Mouse (Mus musculus): ENCODE measurements at regions not wholly inside any gene's neighbourhood (a gene's known extent, or its start where the extent isn't known, plus 50 kb on each side); places are given as distances from the start of the nearest gene placed in this dataset.

- Histone ChIP-seq H3K4me3 (no peak overlapping the region), H3K9ac (no peak overlapping the region), H3K4me1 (peaks cover 12% of the 10 kb centered on the region), H3K27me3 (no peaks in the 10 kb centered on the region), H3K36me3 (no peaks in the 10 kb centered on the region), H3K4me2 (replicated peaks) (peak overlapping the region; percentile 34), H3K9me3 (no peaks in the 10 kb centered on the region), H3K27ac (peak overlapping the region; percentile 86)
- WGBS: 8% methylated on average over 7 of the region's 7 CpGs
- peak; percentile 87 for ATAC-seq (ENCODE audit: insufficient number of reproducible peaks, insufficient read depth, low FRiP score, low TSS enrichment)
These were observed 52.3 kb downstream of the Tnp1 start for GRCm38 (mm10) chr1:72963449-72963848.

DNA sequence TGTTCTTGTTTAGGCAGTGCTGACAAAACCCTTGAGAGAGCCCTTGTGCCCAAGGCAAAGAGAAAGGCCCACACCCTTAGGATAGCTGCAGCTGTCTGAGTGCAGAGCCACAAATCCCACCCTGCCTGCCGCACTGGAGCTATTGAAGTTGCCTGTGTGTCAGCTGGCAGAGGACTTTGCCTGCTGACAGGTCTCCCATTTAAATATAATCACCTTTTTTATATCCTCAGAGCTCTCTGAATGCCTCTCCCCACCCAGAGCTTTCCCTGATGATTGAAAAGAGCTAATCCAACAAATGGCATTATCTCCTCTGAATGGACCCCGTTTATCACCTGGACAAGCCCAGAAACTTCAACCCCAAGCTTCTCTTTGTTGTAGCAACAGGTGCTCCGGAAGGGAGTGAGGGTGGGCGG, 55.5 kb downstream of the Tnp1 start:
- no peak for ATAC-seq (ENCODE audit: insufficient number of reproducible peaks, insufficient read depth, low FRiP score, low TSS enrichment)
- 14% methylated on average over 4 of the region's 4 CpGs for WGBS
- Histone ChIP-seq H3K4me1 (peaks cover 12% of the 10 kb centered on the region), H3K27me3 (no peaks in the 10 kb centered on the region), H3K4me3 (no peak overlapping the region), H3K27ac (no peak overlapping the region), H3K9me3 (no peaks in the 10 kb centered on the region), H3K9ac (no peak overlapping the region), H3K36me3 (no peaks in the 10 kb centered on the region), H3K4me2 (replicated peaks) (no peak overlapping the region)

- WGBS: 78% methylated on average over 2 of the region's 2 CpGs
- no peaks in the 10 kb centered on the region for H3K36me3 ChIP-seq
- no peak for ATAC-seq (ENCODE audit: insufficient number of reproducible peaks, insufficient read depth, low FRiP score, low TSS enrichment)
- no peak overlapping the region for H3K27ac ChIP-seq
- H3K4me3 ChIP-seq: no peak overlapping the region
- H3K9ac ChIP-seq: no peak overlapping the region
- H3K9me3 ChIP-seq: no peaks in the 10 kb centered on the region
- H3K4me1 ChIP-seq: peaks cover 7% of the 10 kb centered on the region
- no peak overlapping the region for H3K4me2 ChIP-seq (replicated peaks)
- H3K27me3 ChIP-seq: no peaks in the 10 kb centered on the region
These were observed 60.3 kb downstream of the Tnp1 start for GRCm38 (mm10) chr1:72955387-72955786.

DNA sequence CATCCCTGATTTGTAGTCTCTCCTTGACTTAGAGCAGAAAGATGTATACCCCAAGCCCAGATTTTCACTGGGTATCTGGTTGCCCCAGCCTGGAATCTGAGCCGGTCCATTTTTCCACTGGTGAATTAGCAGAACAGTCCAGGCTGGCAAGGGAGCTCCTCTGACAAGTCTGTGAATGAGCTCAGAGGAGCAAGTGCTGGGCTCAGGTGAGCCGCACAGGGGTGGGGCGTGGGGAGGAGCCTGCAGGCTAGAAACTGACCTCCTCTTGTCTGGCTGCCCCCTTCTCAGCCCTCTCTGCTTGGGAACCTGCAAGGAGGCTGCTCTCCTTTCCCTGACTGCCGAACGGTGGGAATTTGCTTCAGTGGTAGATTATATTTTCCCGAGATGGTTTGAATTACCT, 62.8 kb downstream of the Tnp1 start:
- H3K27me3 ChIP-seq: no peaks in the 10 kb centered on the region
- H3K27ac ChIP-seq: peak overlapping the region; percentile 55
- H3K4me1 ChIP-seq: peaks cover 7% of the 10 kb centered on the region
- H3K9me3 ChIP-seq: no peaks in the 10 kb centered on the region
- peak; percentile 83; the same call in 1 of the 2 replicates for ATAC-seq (ENCODE audit: insufficient number of reproducible peaks, insufficient read depth, low FRiP score, low TSS enrichment)
- H3K9ac ChIP-seq: no peak overlapping the region
- H3K36me3 ChIP-seq: no peaks in the 10 kb centered on the region
- H3K4me2 ChIP-seq (replicated peaks): peak overlapping the region; percentile 16; the same call in 1 of the 2 replicates
- 16% methylated on average over 6 of the region's 6 CpGs for WGBS
- no peak overlapping the region for H3K4me3 ChIP-seq

DNA sequence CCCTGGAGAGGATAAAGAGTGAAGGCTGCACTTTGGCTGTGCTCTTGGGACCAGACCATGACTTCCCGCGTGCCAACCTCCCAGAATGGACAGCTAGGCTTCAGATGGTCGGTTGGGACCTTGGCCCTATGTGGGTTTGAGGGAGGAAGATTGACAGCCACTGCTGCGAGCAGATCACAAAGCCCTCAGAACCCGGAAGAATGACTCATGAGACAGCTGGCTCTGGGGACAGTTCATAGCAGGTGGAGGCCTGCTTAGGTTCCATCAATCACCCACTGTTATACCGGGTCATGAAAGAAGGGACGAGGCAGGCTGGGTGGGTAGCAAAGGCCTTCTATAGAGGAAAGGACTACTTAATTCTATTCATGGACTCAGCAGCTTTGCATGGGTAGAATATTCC, 63.9 kb downstream of the Tnp1 start:
- no peak for ATAC-seq (ENCODE audit: insufficient number of reproducible peaks, insufficient read depth, low FRiP score, low TSS enrichment)
- no peaks in the 10 kb centered on the region for H3K36me3 ChIP-seq
- 80% methylated on average over 7 of the region's 7 CpGs for WGBS
- no peak overlapping the region for H3K27ac ChIP-seq
- no peak overlapping the region for H3K4me2 ChIP-seq (replicated peaks)
- no peak overlapping the region for H3K9ac ChIP-seq
- H3K4me3 ChIP-seq: no peak overlapping the region
- peaks cover 7% of the 10 kb centered on the region for H3K4me1 ChIP-seq
- H3K27me3 ChIP-seq: no peaks in the 10 kb centered on the region
- no peaks in the 10 kb centered on the region for H3K9me3 ChIP-seq

- H3K36me3 ChIP-seq: no peaks in the 10 kb centered on the region
- H3K27me3 ChIP-seq: no peaks in the 10 kb centered on the region
- H3K9me3 ChIP-seq: no peaks in the 10 kb centered on the region
- no peak overlapping the region for H3K9ac ChIP-seq
- WGBS: 83% methylated on average over 7 of the region's 7 CpGs
- no peak overlapping the region for H3K4me3 ChIP-seq
- no peak overlapping the region for H3K27ac ChIP-seq
- ATAC-seq (ENCODE audit: insufficient number of reproducible peaks, insufficient read depth, low FRiP score, low TSS enrichment): no peak
- H3K4me2 ChIP-seq (replicated peaks): no peak overlapping the region
- peaks cover 8% of the 10 kb centered on the region for H3K4me1 ChIP-seq
These were observed 64.3 kb downstream of the Tnp1 start for GRCm38 (mm10) chr1:72951365-72951764.

- Histone ChIP-seq H3K9me3 (no peaks in the 10 kb centered on the region), H3K4me1 (peaks cover 20% of the 10 kb centered on the region), H3K9ac (no peak overlapping the region), H3K36me3 (no peaks in the 10 kb centered on the region), H3K27ac (no peak overlapping the region), H3K27me3 (no peaks in the 10 kb centered on the region), H3K4me3 (no peak overlapping the region), H3K4me2 (replicated peaks) (no peak overlapping the region)
- 17% methylated on average over 4 of the region's 4 CpGs for WGBS
- ATAC-seq (ENCODE audit: insufficient number of reproducible peaks, insufficient read depth, low FRiP score, low TSS enrichment): no peak
These were observed 69.5 kb downstream of the Tnp1 start for GRCm38 (mm10) chr1:72946235-72946634.

GRCm38 (mm10) chr1:72945750-72946102, 70.0 kb downstream of the Tnp1 start:
- Histone ChIP-seq H3K36me3 (no peaks in the 10 kb centered on the region), H3K4me1 (peaks cover 20% of the 10 kb centered on the region), H3K27me3 (no peaks in the 10 kb centered on the region), H3K4me2 (replicated peaks) (peak overlapping the region; percentile 37), H3K9me3 (no peaks in the 10 kb centered on the region), H3K9ac (no peak overlapping the region), H3K4me3 (peak overlapping the region; percentile 6), H3K27ac (no peak overlapping the region)
- peak; percentile 62; the same call in 1 of the 2 replicates for ATAC-seq (ENCODE audit: insufficient number of reproducible peaks, insufficient read depth, low FRiP score, low TSS enrichment)
- 10% methylated on average over 9 of the region's 9 CpGs for WGBS

GRCm38 (mm10) chr1:72944805-72945749, 70.4 kb upstream of the Igfbp5 start:
- H3K4me2 ChIP-seq (replicated peaks): peak overlapping the region; percentile 37
- no peaks in the 10 kb centered on the region for H3K27me3 ChIP-seq
- peak overlapping the region; percentile 6 for H3K4me3 ChIP-seq
- peak overlapping the region; percentile 55; the same call in 1 of the 2 replicates for H3K27ac ChIP-seq
- no peak overlapping the region for H3K9ac ChIP-seq
- H3K4me1 ChIP-seq: peaks cover 20% of the 10 kb centered on the region
- ATAC-seq (ENCODE audit: insufficient number of reproducible peaks, insufficient read depth, low FRiP score, low TSS enrichment): peak; percentile 54; the same call in 1 of the 2 replicates
- H3K9me3 ChIP-seq: no peaks in the 10 kb centered on the region
- H3K36me3 ChIP-seq: no peaks in the 10 kb centered on the region
- 9% methylated on average over 21 of the region's 21 CpGs for WGBS

DNA sequence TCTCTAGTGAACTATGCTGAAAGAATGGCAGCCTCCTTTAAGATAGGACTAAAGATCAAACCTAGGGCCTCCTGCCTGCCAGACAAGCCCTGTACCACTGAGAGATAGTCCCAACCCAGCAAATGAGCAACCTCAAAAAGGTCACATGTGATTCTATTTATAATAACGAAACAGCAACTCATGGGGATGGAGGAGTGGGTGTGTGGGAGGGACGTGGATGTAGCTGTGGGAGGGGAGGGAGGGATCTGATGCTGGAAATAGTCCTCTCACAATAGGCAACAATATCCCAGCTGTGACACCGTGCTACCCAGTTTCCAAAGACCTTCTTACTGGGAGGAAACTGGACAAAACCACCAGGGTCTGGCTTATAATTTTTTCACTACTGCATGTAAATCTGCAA, 69.5 kb upstream of the Igfbp5 start:
- Histone ChIP-seq H3K9ac (no peak overlapping the region), H3K4me2 (replicated peaks) (no peak overlapping the region), H3K36me3 (no peaks in the 10 kb centered on the region), H3K27ac (no peak overlapping the region), H3K4me3 (no peak overlapping the region), H3K27me3 (no peaks in the 10 kb centered on the region), H3K9me3 (no peaks in the 10 kb centered on the region), H3K4me1 (peaks cover 20% of the 10 kb centered on the region)
- ATAC-seq (ENCODE audit: insufficient number of reproducible peaks, insufficient read depth, low FRiP score, low TSS enrichment): no peak
- WGBS: 34% methylated on average over 3 of the region's 3 CpGs

DNA sequence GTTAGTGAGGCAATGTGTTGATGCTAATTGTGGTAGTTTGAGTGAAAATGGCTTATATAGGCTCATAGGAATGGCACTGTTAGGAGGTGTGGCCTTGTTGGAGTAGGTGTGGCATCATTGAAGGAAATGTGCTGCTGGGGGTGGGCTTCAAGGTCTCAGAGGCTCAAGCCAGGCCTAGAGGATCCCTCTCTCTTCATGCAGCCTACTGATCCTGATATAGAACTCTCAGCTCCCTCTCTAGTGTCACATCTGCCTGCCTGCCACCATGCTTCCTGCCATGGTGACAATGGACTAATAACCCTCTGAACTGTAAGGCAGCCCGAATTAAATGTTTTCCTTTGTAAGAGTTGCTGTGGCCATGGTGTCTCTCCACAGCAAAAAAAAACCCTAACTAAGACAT, 68.4 kb upstream of the Igfbp5 start:
- WGBS: 82% methylated on average over 1 of the region's 1 CpGs
- H3K36me3 ChIP-seq: no peaks in the 10 kb centered on the region
- peaks cover 20% of the 10 kb centered on the region for H3K4me1 ChIP-seq
- H3K27me3 ChIP-seq: no peaks in the 10 kb centered on the region
- H3K9ac ChIP-seq: no peak overlapping the region
- H3K27ac ChIP-seq: no peak overlapping the region
- no peak for ATAC-seq (ENCODE audit: insufficient number of reproducible peaks, insufficient read depth, low FRiP score, low TSS enrichment)
- H3K9me3 ChIP-seq: no peaks in the 10 kb centered on the region
- no peak overlapping the region for H3K4me2 ChIP-seq (replicated peaks)
- no peak overlapping the region for H3K4me3 ChIP-seq

DNA sequence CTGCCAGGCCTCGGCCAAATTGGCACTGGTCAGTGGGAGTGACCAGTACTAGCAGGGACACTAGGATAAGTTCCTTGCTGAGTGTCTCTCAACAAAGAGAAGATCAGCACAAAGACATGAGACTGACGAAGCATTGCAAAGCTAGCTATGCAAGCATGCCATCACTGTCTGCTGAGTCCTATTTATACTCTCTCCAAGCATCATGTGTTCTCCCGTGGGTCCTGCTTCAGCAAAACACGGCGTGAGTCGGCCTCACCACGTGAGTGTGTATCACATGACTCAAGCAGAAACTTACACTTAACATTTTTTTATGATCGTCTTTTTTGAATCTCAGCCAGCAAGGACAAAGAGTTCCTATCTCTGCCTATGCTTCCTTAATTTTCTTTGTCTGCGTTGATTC, 67.7 kb upstream of the Igfbp5 start:
- no peak overlapping the region for H3K9ac ChIP-seq
- H3K4me3 ChIP-seq: no peak overlapping the region
- H3K4me2 ChIP-seq (replicated peaks): no peak overlapping the region
- no peaks in the 10 kb centered on the region for H3K36me3 ChIP-seq
- no peaks in the 10 kb centered on the region for H3K9me3 ChIP-seq
- H3K27me3 ChIP-seq: no peaks in the 10 kb centered on the region
- peaks cover 20% of the 10 kb centered on the region for H3K4me1 ChIP-seq
- H3K27ac ChIP-seq: no peak overlapping the region
- ATAC-seq (ENCODE audit: insufficient number of reproducible peaks, insufficient read depth, low FRiP score, low TSS enrichment): no peak
- 85% methylated on average over 9 of the region's 9 CpGs for WGBS
